Comparison of ENCODE assay signal across 26 mouse cellular contexts in the genomic region with DNA sequence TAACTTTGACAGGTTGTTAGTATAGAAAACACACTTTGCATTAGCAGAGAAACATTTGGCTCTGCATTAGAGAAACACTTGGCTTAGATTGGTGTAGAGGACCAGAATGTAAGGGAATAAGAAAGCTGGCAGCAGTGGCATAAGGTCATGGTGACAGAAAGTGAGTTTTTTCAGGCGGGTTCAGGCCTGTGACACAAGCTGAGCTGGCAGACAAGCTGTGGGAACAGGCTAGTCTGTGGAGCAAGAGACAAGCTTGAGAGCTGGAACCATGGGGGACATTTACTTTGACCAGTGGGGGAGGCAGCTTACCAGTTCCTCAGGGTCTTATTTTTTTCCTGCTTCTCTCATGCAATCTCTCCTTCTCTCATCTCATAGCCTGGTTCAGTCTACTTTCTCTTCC. TPM values are rescaled to one million over a fixed set of nuclear protein-coding genes. Genes with fewer than 3 reads are reported as not detected.
A peak's percentile ranks its signal among the peaks of the same experiment; 100 is the strongest.
DNase-seq lines count a peak whose midpoint lies in the region; ATAC-seq and TF ChIP-seq lines count a peak whose summit lies in the region.
"Had no signal": no experiment of that assay in that cellular context is flagged by ENCODE, and none has a peak within 500 bp of the region (broad histone marks: within the 10 kb centered on the region; RNA-seq: fewer than 3 reads in every experiment).

No protein-coding gene starts in this region.

- in situ Hi-C loops in CH12.LX (cut with MboI; ENCODE audit: low pct_ligation_motif_present, low pct_unique_long_range_greater_than_20kb, low sequenced_read_pairs), result no loop called here

- peaks cover 9 to 41% of the 10 kb centered on the region in 2 experiments; a peak in 3 of 4 replicates for H3K4me1 ChIP-seq in CH12.LX (ENCODE audit: control insufficient read depth in 1 of 2, insufficient read depth in 2 of 2)
- peaks cover 3% of the 10 kb centered on the region for H3K4me1 ChIP-seq in bone marrow, adult 2 months (ENCODE audit: control insufficient read depth, insufficient read depth, low read length)
- H3K4me1 ChIP-seq in intestine, postnatal 0 days (replicated peaks; ENCODE audit: control insufficient read depth, insufficient read depth, low read length), result no peaks in the 10 kb centered on the region
- H3K4me1 ChIP-seq: embryonic facial prominence, embryonic 12.5 days; embryonic facial prominence, embryonic 15.5 days; hindbrain, embryonic 12.5 days; hindbrain, embryonic 15.5 days had no signal

- 48% methylated on average over 1 of the region's 1 CpGs for WGBS in bone marrow, adult 2 months
- WGBS in intestine, postnatal 0 days, result 79% methylated on average over 1 of the region's 1 CpGs

- H3K79me2 ChIP-seq in CH12.LX (replicated peaks; ENCODE audit: control insufficient read depth, extremely low read depth, insufficient read depth, poor library complexity, severe bottlenecking), result no peaks in the 10 kb centered on the region; the same call in 1 of the 2 replicates

- no peaks in the 10 kb centered on the region for H3K27me3 ChIP-seq in CH12.LX (replicated peaks)
- no peaks in the 10 kb centered on the region for H3K27me3 ChIP-seq in intestine, postnatal 0 days (replicated peaks; ENCODE audit: control insufficient read depth, insufficient read depth, low read length)
- H3K27me3 ChIP-seq: embryonic facial prominence, embryonic 12.5 days; embryonic facial prominence, embryonic 15.5 days; hindbrain, embryonic 12.5 days; hindbrain, embryonic 15.5 days had no signal

- H3K36me3 ChIP-seq in CH12.LX (replicated peaks in 1 of 2; ENCODE audit: control insufficient read depth in 1 of 2, insufficient read depth in 1 of 2, low read length in 1 of 2), result peaks cover 9 to 10% of the 10 kb centered on the region in 2 experiments
- H3K36me3 ChIP-seq in intestine, postnatal 0 days (ENCODE audit: control insufficient read depth, insufficient read depth), result no peaks in the 10 kb centered on the region
- H3K36me3 ChIP-seq: embryonic facial prominence, embryonic 12.5 days; embryonic facial prominence, embryonic 15.5 days; hindbrain, embryonic 12.5 days; hindbrain, embryonic 15.5 days had no signal

- no peak overlapping the region for H3K4me3 ChIP-seq in CH12.LX (replicated peaks in 1 of 3; ENCODE audit: low read depth in 2 of 3, low read length in 2 of 3, poor library complexity in 1 of 3)
- H3K4me3 ChIP-seq in bone marrow, adult 2 months (replicated peaks; ENCODE audit: control insufficient read depth, low read depth, low read length), result no peak overlapping the region
- H3K4me3 ChIP-seq in intestine, postnatal 0 days (ENCODE audit: low read depth, low read length), result no peak overlapping the region
- H3K4me3 ChIP-seq: embryonic facial prominence, embryonic 12.5 days; embryonic facial prominence, embryonic 15.5 days; gastrocnemius, adult 2 months; heart, adult 2 months; hindbrain, embryonic 12.5 days; hindbrain, embryonic 15.5 days had no signal

- no peak overlapping the region for H3K27ac ChIP-seq in CH12.LX (ENCODE audit: insufficient read depth, low read depth)
- peak overlapping the region; percentile 38; the same call in 1 of the 2 replicates for H3K27ac ChIP-seq in bone marrow, adult 2 months (ENCODE audit: control insufficient read depth, insufficient read depth, low read depth, low read length, poor library complexity)
- no peak overlapping the region for H3K27ac ChIP-seq in intestine, postnatal 0 days (ENCODE audit: low read depth, low read length)
- H3K27ac ChIP-seq: embryonic facial prominence, embryonic 12.5 days; embryonic facial prominence, embryonic 15.5 days; gastrocnemius, adult 2 months; heart, adult 2 months; hindbrain, embryonic 12.5 days; hindbrain, embryonic 15.5 days had no signal

- no peak for TF ChIP-seq POLR2A in CH12.LX (IDR thresholded peaks at IDR 0.05; ENCODE audit: low read depth, low read length)
- no peak for TF ChIP-seq POLR2A in bone marrow, adult 2 months (IDR thresholded peaks at IDR 0.05; ENCODE audit: borderline replicate concordance, control insufficient read depth, low read depth, low read length)

- peak overlapping the region; percentile 85; the same call in 1 of the 2 replicates for H3K9ac ChIP-seq in CH12.LX (ENCODE audit: insufficient read depth, low read depth)
- H3K9ac ChIP-seq in intestine, postnatal 0 days (ENCODE audit: low read depth, low read length), result no peak overlapping the region
- H3K9ac ChIP-seq: embryonic facial prominence, embryonic 12.5 days; embryonic facial prominence, embryonic 15.5 days; forebrain, postnatal 0 days; hindbrain, embryonic 12.5 days; hindbrain, embryonic 15.5 days had no signal

- no peaks in the 10 kb centered on the region for H3K9me3 ChIP-seq in CH12.LX (replicated peaks; ENCODE audit: low read length)
- no peaks in the 10 kb centered on the region for H3K9me3 ChIP-seq in intestine, postnatal 0 days (ENCODE audit: control insufficient read depth)
- H3K9me3 ChIP-seq: embryonic facial prominence, embryonic 12.5 days; embryonic facial prominence, embryonic 15.5 days; hindbrain, embryonic 12.5 days; hindbrain, embryonic 15.5 days had no signal

- H3K4me2 ChIP-seq in CH12.LX (ENCODE audit: insufficient read depth, low read depth, poor library complexity, severe bottlenecking), result peak overlapping the region; percentile 96; the same call in 1 of the 2 replicates
- H3K4me2 ChIP-seq in intestine, postnatal 0 days (replicated peaks; ENCODE audit: low read depth), result no peak overlapping the region
- H3K4me2 ChIP-seq: embryonic facial prominence, embryonic 12.5 days; embryonic facial prominence, embryonic 15.5 days; heart, embryonic 11.5 days; hindbrain, embryonic 12.5 days; hindbrain, embryonic 15.5 days had no signal

- DNase-seq in A20 (ENCODE audit: low read depth, low spot score) (peak; percentile 33), CH12.LX (ENCODE audit: extremely low read depth) (no peak)
- no peak for DNase-seq in kidney, adult 9 months
- no peak for DNase-seq in spleen, adult 18-20 months
- DNase-seq: adrenal gland, postnatal 10 days; adrenal gland, postnatal 36 days; cerebellum, adult 11 months; cerebellum, adult 2 months; cerebellum, adult 9-11 months; cerebellum, postnatal 25 days; forebrain, postnatal 0 days; gastrocnemius, adult 2 months; gastrocnemius, postnatal 14 days; heart, adult 2 months had no signal

- TF ChIP-seq CTCF in CH12.LX (conservative IDR thresholded peaks at IDR 0.05 in 1 of 2, IDR thresholded peaks at IDR 0.05 in 1 of 2; ENCODE audit: low read depth in 2 of 2, low read length in 2 of 2), result no peak
- TF ChIP-seq CTCF in bone marrow, adult 2 months (IDR thresholded peaks at IDR 0.05; ENCODE audit: control insufficient read depth, insufficient read depth, low read length), result no peak
- TF ChIP-seq CTCF in intestine, postnatal 0 days (IDR thresholded peaks at IDR 0.05; ENCODE audit: low read depth), result no peak

- no peak for TF ChIP-seq EP300 in CH12.LX (IDR thresholded peaks at IDR 0.05; ENCODE audit: low read length)

- no peak for TF ChIP-seq RAD21 in CH12.LX (IDR thresholded peaks at IDR 0.05; ENCODE audit: low read depth, low read length)

- no peak for ATAC-seq in intestine, postnatal 0 days
- ATAC-seq: activated CD4-positive, CD25-positive, alpha-beta regulatory T cell, adult 4 months; forebrain, embryonic 14.5 days; forebrain, postnatal 0 days had no signal

- dilution Hi-C loops in CH12.LX (cut with MboI; ENCODE audit: extremely low pct_ligation_motif_present, extremely low pct_unique_long_range_greater_than_20kb, low sequenced_read_pairs), result no loop called here

TF ChIP-seq in CH12.LX, 34 proteins besides CTCF, POLR2A, EP300 and RAD21:
- TF ChIP-seq MXI1 (IDR thresholded peaks at IDR 0.05; ENCODE audit: low read depth, low read length), result no peak
TF ChIP-seq in CH12.LX: peak in this region for 0.

RNA-seq across cellular contexts. Expression of gene Klrb1f, which starts 32.7 kb away (rescaled TPM):
- total RNA-seq in CH12.LX (2012; rRNA removed) (0.38 and 0.68 TPM in 2 replicates), CH12.LX (2014; rRNA removed) (0.21 and 0.38 TPM in 2 replicates)
- 0.23 and 0.25 TPM in 2 replicates for polyA plus RNA-seq in CH12.LX (2012; ENCODE audit: insufficient read length, low read depth)
- polyA plus RNA-seq in bone marrow, adult 2 months (2011; ENCODE audit: insufficient read depth, insufficient read length, low replicate concordance, missing spikeins), result 3.8 TPM in 1 of 2 replicates, not detected in the other
- 0.25 and 0.44 TPM in 2 replicates for polyA plus RNA-seq in intestine, postnatal 0 days (2015; fragmentation: Nextera tagmentation; extraction: Ambion mirVana)
- total RNA-seq: adrenal gland, postnatal 36 days; gastrocnemius, adult 2 months; gastrocnemius, postnatal 14 days; gastrocnemius, postnatal 4 days; heart, adult 2 months; heart, postnatal 25 days had no signal
- polyA plus RNA-seq: cerebellum, adult 2 months; forebrain, embryonic 11.5 days had no signal
